Mouse (Mus musculus): ENCODE results near the gene Acadl.

- TF ChIP-seq CTCF (IDR thresholded peaks at IDR 0.05; ENCODE audit: insufficient read depth, low read length) (no peak), POLR2A (IDR thresholded peaks at IDR 0.05; ENCODE audit: borderline replicate concordance, extremely low read depth, low read depth, low read length) (no peak)
Observed at GRCm38 (mm10) chr1:66820241-66820640, 42.8 kb downstream of the Acadl start.

Measured in lung, adult 2 months (tissue).